Mouse (Mus musculus) heart, postnatal 10 days (tissue): ENCODE measurements around the gene Mettl24. TPM values are rescaled to one million over a fixed set of nuclear protein-coding genes. Genes with fewer than 3 reads are reported as not detected.
"Not testable (repeated sequence)": the region's sequence is repeated elsewhere in the genome, so short reads cannot be mapped to it uniquely, and the experiment has no call there.

Experiments used
- DNase-seq, 2 experiments: peaks; one replicate each; pipeline ENCODE4 v3.0.0; 2021
- intact Hi-C: fragments of 180-260 bp; cut with DNase I; formaldehyde crosslinking; loops from one replicate; pipeline ENCODE4 v1.15.1; 2025
- total RNA-seq, 2 experiments: library from RNA; stranded (reverse); gene quantifications; 2 replicates each; pipeline ENCODE4 v1.2.3; 2021

The Mettl24 gene
- total RNA-seq, 2 experiments from 2014 or later, result 1.9 to 2.3 TPM

DNA sequence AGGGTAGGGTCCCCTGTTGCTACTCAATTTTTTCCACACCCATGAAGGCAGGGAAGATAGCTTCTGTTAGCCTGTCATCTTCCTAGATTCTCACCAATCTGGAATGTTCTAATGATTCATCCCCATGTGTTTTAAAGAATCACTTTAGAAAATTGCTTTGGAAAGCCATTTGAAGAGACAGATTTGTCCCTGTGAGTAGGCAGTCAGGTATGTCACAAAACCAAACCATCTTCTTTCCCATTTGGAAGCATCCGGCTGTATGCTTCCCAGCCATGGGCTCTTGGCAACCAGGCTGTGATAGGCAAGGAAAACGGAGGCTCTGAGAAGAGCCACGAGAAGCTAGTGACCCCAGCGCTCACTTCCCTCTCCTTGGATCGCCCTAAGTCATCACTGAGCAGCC, 47.1 kb downstream of the Mettl24 start:
- no peak for DNase-seq
- intact Hi-C loops, result no loop called here

DNA sequence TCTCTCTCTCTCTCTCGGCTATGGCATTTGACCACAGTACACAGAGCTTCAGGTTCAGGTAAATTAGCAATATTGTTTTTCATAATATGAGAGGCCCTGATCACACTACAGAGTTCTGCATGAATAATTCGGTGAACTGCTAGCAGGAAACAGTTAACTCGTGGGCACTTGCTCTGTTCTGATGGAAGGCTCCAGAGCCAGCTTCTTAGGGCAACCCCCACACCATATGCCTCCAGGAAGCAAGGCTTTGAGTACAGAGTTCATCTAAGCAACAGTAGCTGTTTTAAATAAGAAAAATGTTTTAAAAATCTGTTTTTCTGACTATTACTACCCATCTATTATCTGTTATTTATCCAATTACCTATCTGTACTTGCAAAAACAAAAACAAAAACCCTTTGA, 50.2 kb downstream of the Mettl24 start:
- intact Hi-C loops, result no loop called here
- no peak for DNase-seq

DNA sequence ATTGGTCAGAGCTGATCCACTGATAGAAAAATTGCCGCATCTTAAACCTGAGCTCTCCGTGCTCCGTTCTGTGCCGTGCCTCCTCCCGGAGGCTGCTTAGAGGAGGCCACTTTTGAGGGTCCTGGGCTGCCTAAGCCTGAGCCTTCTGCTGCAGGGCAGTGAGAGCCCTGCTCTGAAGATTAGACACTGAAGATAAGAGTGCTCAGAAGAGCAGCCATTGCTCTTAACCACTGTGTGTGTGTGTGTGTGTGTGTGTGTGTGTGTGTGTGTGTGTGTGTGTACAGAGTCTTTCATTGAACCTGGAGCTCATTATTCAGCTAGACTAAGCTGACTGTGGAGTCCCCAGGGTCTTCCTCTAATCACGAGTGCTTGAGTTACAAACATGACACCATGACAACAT, 53.1 kb downstream of the Mettl24 start:
- DNase-seq, result no peak
- intact Hi-C loops, result no loop called here

DNA sequence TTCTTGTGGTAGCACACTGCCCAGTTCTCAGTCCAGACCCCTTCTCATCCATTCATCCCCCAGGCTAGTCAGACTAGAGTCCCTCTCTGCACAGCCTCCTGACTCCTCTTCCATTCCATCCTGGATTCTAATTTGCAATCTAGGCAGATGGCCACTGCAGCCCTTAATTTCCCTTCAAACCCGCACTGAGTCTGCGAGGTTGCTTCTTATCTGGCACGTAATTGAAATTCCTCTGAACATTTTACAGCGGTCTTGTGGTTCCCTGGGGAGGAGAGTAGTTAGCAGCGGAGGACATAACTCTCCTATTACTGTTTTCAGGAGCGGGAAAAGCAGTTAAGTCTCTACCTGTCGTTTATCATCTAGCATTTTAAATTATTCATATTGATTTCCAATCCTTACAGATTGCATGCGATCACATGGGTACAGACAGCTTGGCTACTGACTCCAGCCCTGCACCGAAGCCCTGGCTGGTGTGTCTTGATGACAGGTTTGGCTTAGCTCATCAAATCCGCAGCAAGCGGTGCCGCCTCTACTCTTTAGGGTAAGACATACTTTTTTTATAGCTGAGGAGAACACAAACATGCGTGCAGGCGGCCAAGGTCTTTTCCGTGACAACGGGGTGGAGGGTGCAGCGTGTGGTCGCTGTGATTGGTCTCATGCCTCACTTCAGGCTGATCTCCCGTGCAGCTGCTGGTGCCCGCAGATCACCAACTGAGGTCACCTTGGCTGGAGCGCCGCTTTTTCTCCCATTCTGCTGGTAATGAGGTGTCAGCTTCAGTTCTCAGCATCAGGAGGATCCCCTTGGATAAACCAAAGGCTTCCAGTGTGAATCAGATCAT, 54.4 kb downstream of the Mettl24 start:
- intact Hi-C loops, result no loop called here
- DNase-seq, result peak; percentile 17 to 23

DNA sequence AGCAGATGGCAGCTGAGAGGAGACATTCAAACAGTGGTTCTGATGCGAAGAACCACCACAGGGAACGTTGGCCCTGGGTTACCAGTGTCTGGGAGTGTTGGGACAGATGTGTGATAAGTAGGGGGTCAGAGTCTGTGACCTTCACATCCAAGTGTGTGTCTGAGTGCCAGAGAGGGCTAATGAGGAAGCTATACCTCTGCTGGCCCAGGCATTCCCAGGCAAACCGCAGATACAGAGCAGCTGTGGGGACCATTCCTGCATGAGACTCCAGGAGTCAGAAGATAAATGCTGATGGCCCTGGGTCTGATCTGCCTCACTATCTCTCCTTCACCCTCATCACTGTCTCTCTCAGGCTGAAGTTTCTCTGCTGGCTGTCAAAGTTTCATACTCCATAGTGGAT, 57.6 kb downstream of the Mettl24 start:
- DNase-seq, result no peak
- intact Hi-C loops, result no loop called here

DNA sequence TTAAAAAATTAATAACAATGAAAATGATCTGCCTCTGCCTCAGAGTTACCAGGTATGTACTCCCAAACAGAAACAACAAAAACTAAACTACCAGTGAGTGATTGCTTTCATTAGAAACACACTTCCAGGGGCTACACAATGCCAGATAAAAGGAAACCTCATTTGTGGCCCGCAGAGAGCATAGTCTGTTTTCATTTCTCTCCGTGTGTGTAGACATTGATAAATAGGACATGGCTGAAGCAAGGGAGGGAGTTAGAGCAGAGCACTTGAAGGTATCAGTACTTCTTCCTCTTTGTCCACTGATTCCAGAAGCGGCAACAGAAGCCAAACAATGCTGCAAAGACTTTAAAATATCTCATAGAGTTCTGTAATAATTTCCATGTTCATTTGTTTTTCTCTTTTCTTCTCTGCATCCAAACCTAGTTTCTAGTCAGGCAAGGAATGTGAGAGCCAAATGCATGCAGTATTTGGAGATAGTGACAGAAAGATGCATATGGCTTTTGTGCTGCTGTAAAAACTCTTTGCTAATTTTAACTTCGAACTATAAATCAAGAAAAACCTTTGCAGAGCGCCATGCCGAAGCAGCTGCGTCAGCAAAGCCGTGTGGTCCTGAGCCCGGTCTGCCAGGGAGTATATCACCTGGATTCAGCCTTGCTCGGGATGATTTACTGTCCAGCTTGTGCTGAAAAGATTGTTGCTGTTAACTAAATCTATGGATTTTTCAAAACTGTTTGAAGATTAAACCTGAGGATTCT, 67.4 kb downstream of the Mettl24 start:
- intact Hi-C loops, result no loop called here

DNA sequence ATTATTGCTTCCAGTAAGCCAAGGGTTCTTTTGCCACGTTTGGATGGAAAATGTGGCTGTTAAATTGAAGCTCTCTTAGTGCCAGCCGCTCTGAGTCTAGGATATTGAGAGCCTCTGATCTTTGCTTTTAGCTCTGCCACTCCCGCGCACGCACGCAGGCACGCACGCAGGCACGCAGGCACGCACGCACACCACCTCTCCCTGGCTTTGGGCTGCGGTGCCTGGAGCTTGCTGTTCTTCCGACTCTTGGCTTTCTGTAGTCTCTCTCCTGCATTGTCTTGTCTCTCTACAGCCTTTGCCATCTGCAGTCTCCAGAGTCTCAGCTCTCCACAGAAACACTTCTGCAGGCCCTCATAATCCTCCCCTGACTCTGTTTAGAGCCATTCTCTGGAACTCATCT, 68.1 kb downstream of the Mettl24 start:
- intact Hi-C loops, result no loop called here
- DNase-seq, result no peak

More for the DNA sequence above, 67.4 kb downstream of the Mettl24 start:
- DNase-seq, result no peak

DNA sequence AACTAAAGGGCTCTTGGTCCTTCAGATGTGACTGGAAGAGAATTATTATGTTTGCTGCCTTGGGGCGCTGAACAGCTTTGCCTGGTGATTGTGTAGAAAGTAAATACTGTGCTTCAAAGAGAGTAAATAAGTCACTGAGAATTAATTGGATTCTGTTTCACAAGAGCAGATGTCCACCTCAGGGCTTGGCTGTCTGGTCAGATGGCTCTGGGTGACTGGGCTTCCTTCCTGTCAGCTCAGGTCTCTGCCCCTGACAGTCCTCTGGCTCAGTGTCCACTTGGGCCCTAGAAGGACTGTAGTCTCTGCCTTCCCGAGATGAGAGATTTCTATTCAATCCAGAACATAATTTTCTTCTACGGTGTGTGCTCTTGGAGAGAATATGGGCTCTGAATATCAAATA, 70.0 kb downstream of the Mettl24 start:
- intact Hi-C loops, result no loop called here
- DNase-seq, result no peak

DNA sequence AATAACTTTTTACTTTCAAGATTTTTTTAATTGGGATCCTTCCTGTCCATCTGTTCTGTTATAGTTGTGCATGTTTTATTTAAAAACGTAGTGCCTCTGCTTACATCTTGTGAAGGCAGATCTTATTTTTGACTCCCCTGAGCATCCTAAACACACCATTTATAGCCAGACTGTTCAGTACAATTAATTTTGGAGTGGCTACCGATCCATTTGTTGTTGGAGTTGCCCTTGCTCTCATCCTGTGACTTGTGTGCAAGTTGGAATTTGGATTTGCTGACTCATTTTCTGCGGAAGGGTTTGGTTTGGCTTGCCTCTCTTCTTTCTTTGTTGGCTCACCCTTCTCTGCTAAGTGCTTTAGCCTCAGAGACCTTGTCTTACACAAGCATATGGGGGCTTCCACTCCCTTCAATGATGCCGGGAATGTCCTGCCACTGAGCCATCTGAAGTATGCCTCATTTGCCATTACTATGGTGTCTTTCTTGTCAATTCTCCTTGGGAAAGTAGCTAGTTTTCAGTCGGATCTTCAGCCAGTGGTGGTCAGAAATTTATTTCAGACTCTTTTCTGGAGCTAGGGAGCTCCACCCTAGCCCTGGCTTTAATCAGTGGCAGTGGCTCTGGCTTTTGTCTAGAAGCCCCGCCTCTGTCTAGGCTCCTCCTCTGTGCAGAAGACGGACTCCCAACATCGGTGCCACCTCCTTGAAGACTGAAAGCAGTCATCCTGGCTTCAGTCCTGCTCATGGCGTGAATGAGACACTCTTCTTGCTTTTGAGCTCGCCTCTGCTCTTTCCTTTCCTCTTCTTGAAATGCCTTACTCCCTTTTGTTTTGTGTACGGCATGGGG, 75.3 kb downstream of the Mettl24 start:
- peak; percentile 48 to 56 for DNase-seq

DNA sequence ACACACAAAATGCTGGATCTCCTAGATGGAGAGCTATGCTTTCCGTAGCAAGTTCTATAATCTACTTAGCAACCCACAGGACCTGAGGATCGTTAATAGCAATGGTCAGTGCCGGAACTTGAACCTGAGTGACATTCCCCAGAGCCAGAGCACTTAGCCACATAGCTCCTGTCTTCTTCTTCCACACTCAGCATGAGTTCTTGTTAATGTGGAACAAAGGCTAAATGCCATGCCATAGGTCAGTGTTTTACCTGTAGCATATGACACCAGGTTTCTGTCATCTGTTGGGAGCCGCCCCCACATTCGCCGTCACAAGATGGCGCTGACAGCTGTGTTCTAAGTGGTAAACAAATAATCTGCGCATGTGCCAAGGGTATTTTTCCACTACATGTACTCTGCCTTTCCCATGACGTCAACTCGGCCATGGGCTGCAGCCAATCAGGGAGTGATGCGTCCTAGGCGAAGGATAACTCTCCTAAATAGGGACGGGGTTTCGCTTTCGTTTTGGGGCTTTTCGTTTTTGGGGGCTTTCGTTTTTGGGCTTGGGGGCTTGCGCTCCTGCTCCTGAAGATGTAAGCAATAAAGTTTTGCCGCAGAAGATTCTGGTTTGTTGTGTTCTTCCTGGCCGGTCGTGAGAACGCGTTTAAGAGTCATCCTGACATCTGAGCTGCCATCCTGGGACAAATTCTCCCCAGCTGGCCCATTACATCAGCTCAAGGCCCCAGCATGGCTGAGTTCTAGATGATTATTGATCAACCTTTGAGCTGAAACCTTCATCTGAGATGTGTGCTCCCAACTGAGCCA, 76.5 kb downstream of the Mettl24 start:
- intact Hi-C loops, DNase-seq: not testable (repeated sequence)

More for the DNA sequence above, 75.3 kb downstream of the Mettl24 start:
- intact Hi-C loops, result no loop called here

DNA sequence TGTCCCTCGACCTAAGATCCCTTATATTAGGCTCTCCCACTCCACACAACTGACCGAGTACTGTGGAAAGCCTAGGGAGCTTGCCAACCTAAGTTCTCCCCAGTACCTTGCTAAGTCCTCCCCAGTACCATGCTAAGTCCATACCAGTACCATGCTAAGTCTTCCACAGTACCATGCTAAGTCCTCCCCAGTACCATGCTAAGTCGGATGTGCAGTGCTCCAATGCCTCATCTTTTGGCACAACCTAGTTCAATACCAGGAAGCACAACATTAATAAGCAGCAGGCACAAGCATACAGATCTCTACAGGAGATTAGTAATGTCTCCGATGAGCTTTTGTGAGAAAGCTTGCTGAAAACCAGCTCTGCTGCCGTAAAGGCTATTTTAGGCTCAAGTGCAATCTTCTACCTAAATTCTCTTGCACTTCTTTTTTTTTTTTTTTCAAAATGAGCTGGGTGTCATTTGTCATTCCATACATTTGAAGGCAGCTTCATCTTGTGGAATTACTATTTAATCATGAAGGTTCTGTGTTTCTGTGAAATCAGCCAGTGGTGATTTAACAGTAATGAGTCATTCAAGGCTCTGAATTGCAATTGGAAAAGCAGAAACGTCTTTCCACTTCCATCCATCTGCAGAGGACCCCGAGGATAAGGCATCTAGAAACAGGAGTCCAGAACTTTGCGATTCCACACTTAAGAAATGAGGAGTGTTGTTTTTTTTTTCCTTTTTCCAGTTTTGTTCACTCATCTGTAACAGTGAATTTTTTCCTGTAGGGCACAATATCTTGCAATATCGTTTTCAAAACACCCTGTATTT, 77.3 kb downstream of the Mettl24 start:
- DNase-seq, result no peak
- intact Hi-C loops, result no loop called here

DNA sequence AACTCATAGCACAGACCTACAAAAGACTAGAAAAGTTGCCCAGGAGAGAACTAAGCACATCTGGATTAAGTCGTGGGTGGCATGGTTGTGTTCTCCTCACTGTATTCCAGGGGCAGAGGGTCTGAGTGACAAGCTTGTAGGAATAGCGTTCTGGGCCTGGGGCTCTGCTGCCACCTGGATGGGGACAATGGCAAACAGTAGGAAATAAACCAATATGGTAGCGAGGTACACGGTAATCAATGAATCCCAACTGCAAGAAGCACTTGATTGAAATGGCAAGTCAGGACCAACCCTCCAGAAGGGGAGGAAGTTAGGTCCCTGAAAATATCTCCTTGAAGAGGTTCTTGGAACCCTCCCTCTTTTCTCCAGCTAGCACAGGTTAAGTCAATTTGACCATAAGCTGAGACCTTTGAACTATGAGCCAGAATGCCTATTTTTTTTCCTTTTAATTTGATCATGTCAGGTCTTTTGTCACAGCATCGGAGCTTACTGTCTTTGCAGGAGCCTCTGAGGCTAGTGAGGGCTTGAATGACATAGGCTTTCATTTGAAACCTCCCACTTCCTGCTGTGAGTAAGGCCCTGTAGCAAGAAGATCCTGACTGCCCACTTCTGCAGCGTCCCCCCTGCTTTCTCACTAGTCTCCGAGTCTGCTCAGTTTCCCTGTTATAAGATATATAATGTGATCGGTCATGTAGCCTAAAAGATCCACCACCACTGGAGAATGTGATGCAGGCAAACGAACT, 78.1 kb downstream of the Mettl24 start:
- no peak for DNase-seq
- intact Hi-C loops, result no loop called here

DNA sequence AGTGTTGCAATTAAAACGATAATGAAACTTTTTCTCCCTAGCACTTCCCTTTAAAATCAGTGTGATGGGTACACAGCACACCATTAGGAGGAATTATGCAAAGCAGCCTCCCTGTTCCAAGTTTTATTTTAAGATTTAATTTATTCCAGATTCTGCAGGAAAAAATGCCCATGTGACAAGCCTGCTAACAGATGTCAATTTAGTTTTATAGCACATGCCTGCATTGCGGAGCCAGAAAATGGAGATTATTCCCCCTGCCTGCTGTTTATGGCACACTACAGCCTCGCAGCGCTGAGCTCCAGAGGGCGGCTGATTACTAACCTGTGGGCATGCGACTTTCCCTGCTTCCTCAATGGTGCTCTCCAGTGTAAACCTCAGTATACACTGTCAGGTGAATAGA, 79.5 kb downstream of the Mettl24 start:
- DNase-seq, result no peak
- intact Hi-C loops, result no loop called here

DNA sequence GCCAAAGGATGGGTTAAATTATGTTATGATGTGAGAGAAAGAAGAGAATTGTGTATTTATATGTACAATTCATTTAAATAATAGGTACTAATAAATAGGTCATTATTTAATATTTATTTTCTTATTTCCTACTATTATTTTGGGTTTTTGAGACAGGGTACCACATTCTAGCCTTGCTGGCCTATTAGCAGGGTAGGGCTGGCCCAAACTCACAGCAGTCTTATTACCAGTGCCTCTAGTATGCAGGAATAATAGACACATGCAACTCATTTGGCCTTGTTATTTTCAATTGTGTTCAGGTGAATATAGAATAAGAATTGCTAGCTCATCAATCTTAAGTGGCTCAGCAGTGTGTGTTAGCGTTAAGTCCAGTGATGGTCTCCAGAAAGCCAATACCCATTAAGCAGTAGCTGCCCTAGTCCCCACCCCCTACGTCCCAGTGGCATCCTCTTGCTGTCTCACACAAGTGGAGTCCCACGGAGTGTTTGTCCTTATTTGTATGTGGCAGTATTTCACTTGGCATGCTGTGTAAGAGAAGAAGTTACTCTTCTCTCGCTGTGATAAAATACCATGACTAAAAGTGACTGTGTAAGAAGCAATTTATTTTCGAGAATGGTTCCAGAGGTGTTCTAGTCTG, 80.1 kb downstream of the Mettl24 start:
- DNase-seq, result no peak
- intact Hi-C loops, result no loop called here

DNA sequence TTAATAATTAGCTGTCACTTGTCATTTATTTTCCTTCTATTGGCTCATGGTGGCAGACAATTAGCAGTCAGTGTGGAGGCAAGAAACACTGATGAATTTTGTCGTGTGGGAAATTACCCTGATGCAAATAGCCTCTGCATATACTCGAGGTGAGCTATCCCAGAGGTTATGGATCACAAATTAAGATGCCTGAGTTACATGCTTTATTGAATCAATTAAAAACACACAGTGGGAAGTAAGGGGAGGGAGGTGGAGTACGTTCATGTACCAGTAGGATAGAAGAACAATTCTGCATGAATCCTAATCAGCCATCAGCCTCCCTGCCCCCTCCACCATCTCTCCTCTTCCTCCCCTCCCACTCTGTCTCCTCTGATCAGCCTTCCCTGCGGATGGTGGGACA, 89.2 kb downstream of the Mettl24 start:
- no peak for DNase-seq
- intact Hi-C loops, result no loop called here

DNA sequence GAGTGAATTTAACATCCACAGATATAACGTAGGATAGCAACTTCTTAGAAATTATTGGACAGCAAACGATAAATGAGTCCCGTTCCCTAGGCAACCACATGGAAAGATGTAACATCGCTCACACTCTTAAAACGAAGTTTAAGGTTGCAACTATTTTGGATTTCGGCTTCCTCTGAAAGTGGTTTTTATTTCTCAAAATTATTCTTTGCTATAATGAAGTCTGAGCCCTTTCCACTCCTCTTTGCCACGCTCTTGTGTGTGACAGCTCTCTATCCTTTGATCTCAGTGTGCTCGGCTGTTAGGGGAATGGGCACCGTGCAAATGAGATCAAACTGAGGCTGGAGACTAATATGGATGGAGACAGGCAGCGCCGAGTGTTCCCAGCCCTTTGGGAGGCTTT, 92.1 kb downstream of the Mettl24 start:
- intact Hi-C loops, result no loop called here
- no peak for DNase-seq

DNA sequence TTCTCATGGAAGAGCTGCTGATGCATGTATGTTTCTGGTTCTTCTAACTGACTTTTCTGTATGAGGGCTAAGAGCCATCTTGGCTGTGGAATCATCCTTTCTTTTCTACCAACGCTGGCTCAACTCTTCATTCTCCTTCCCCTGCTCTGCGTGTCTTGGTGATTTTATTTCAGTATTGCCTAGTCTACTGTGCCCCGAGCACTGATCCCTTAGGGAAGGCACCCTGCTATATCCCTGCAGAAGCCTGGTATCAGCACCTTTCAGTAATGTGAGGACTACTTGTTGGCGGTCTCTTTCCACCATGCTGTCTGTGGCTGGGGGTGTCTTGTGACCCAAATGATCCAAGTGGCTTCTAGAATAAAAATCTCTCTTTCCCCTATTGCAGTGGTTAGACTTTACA, 92.6 kb downstream of the Mettl24 start:
- DNase-seq, result no peak
- intact Hi-C loops, result no loop called here

DNA sequence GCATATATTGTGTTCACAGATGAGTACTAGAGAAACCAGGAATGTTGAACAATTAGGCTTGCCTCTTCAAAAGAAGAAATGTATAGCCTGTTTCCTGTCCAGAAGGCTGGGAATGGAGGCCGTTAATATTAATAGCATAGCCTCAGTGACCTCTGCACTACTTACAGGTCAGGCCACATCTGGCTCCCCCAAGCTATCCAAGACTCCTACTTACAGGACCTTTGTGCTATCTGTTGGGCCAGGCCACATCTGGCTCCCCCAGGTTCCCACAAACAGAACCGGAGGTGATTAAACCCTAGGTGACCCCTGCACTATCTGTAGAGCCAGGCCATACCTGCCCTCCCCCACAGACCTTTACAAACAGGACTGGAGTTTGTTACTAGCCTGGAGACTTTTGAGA, 94.1 kb downstream of the Mettl24 start:
- DNase-seq, result no peak
- intact Hi-C loops, result no loop called here
